Mouse (Mus musculus): Measurements from ENCODE around the gene Clip3.

DNA sequence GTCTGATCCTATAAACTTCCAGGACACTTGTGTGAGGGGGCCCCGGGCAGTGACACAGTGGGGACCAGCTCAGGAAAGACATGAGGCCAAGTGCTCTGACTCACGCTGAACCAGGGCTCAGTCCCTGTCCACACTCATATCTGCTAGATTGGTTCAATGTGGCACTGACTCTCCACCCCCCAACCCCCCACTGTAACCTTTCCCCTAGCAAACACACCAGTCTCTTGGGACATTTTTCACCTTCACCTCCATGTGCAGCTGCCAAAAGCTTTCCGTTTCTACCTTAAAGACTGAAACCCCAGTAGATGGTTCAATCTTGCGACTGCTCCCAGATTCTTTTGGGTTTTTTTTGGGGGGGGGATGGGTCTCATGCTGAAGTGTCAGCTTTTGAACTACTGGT lies 62.5 kb downstream of the Clip3 start:
- TF ChIP-seq CTCF (IDR thresholded peaks at IDR 0.05; ENCODE audit: low read depth, low read length) = no peak
- TF ChIP-seq POLR2A (IDR thresholded peaks at IDR 0.05; ENCODE audit: borderline replicate concordance, low read depth, low read length) = no peak
